Mouse (Mus musculus) E14TG2a.4 (cell line): ENCODE results near the gene Atp1a1.

Source experiments
- CTCF ChIP-seq: conservative IDR thresholded peaks from 2 replicates; pipeline ENCODE4 v1.5.1; 2014; ENCODE audit warnings: low read length
- NANOG ChIP-seq: IDR thresholded peaks from 2 replicates; pipeline ENCODE4 v1.6.1; 2014; ENCODE audit warnings: borderline replicate concordance, low read length, mixed read lengths
- POU5F1 ChIP-seq: IDR thresholded peaks from 2 replicates; pipeline ENCODE4 v1.6.1; 2014; ENCODE audit warnings: low read length, borderline replicate concordance

DNA sequence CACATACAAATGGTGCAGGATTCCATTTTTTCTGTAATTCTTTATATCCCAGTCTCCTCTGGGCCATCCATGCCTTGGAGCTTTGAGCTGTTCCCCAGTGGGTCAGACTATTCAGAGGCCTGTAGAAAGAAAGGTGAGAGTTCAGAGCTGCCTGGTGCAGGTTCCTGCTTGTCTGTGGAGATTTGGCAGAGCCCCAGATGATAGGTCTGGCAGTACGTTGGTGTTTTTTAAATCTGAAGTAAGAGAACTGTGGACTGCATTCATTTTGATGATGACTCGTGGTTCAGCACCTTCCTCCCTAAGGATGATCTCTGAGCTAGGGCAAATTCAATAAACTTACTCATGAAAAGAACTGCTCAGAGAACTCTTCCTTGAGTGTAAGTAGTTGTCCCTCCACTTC lies 44.8 kb upstream of the Atp1a1 start:
- TF ChIP-seq CTCF: no peak
- TF ChIP-seq POU5F1: no peak
- no peak for TF ChIP-seq NANOG
